Mouse (Mus musculus): ENCODE measurements at regions not wholly inside any gene's neighbourhood (a gene's known extent, or its start where the extent isn't known, plus 50 kb on each side); places are given as distances from the start of the nearest gene placed in this dataset.

DNA sequence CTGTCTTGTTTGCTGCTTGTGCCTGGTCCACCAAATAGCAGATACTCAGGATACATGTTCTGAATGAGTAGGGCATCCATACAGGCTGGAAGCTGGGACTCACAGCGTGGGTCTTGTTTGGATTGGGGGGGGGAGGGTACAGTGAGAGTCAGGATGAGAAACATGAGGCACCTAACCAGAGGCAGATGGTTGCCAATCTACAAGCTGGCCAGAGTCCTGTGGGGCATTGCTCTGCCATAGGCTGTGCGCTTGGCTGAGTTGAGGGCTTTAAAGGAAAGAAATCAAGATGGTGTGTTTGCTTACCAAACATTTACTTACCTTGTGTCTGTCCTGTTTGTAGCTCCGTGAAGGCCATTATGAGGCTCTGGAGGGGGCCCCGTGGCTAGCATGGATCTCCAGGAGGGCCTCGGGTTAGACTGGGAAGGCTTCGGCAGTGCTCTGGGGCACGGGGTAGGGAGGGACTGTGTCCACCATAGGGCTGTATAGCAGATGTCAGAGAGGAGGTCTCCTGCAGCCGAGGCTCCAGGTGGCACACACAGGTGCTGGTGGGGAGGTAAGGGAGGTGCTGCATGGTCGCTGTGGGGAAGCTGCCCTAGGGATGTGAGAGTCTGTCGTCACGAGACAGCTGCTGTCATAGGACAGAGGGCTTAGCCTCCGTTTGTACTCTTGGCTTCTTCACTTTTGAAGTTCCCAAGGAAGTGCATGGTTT, 70.7 kb upstream of the Id2 start:
- Histone ChIP-seq H3K9ac (ENCODE audit: low read depth, low read length) (no peak overlapping the region), H3K4me1 (ENCODE audit: control insufficient read depth, insufficient read depth, low read length) (peaks cover 13% of the 10 kb centered on the region), H3K4me3 (no peak overlapping the region), H3K27ac (no peak overlapping the region), H3K27me3 (ENCODE audit: control insufficient read depth, insufficient read depth, low read length) (no peaks in the 10 kb centered on the region), H3K36me3 (ENCODE audit: control insufficient read depth, insufficient read depth, low read length) (no peaks in the 10 kb centered on the region), H3K79me2 (replicated peaks; ENCODE audit: control insufficient read depth, insufficient read depth, low read length) (no peaks in the 10 kb centered on the region)
- DNase-seq, result no peak
- intact Hi-C loops (cut with DNase I), result no loop called here
- TF ChIP-seq CTCF (IDR thresholded peaks at IDR 0.05), result no peak
- no peak for TF ChIP-seq EP300 (IDR thresholded peaks at IDR 0.05; ENCODE audit: insufficient read depth, low read depth, low read length)
- no peak for TF ChIP-seq POLR2A (IDR thresholded peaks at IDR 0.05; ENCODE audit: insufficient read depth, low read depth, low read length)
- 86% methylated on average over 12 of the region's 12 CpGs for WGBS

DNA sequence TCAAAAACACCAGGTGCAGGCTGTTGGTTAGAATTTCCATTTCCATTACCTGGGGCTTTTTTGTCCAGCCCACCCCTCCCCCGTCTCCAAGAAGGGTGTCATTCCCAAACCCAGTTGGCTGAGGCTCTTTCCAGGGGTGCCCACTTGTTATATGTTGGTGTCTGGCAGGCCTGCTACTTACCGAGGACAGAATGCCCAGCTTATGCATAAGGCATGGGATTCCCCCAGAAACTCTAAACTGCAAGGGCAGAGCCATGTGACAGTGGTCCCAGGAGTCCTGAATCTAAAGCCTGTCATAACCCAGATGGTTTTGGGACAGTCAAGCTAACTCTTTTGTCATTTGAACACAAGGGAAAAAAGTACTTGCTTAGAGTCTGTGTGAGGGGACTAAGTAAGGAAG, 69.6 kb upstream of the Id2 start:
- DNase-seq, result no peak
- Histone ChIP-seq H3K79me2 (replicated peaks; ENCODE audit: control insufficient read depth, insufficient read depth, low read length) (no peaks in the 10 kb centered on the region), H3K27me3 (ENCODE audit: control insufficient read depth, insufficient read depth, low read length) (no peaks in the 10 kb centered on the region), H3K27ac (no peak overlapping the region), H3K9ac (ENCODE audit: low read depth, low read length) (no peak overlapping the region), H3K4me1 (ENCODE audit: control insufficient read depth, insufficient read depth, low read length) (peaks cover 17% of the 10 kb centered on the region), H3K4me3 (no peak overlapping the region), H3K36me3 (ENCODE audit: control insufficient read depth, insufficient read depth, low read length) (no peaks in the 10 kb centered on the region)
- TF ChIP-seq CTCF (IDR thresholded peaks at IDR 0.05) (no peak), POLR2A (IDR thresholded peaks at IDR 0.05; ENCODE audit: insufficient read depth, low read depth, low read length) (no peak), EP300 (IDR thresholded peaks at IDR 0.05; ENCODE audit: insufficient read depth, low read depth, low read length) (no peak)
- WGBS, result 88% methylated on average over 2 of the region's 2 CpGs
- intact Hi-C loops (cut with DNase I), result no loop called here

DNA sequence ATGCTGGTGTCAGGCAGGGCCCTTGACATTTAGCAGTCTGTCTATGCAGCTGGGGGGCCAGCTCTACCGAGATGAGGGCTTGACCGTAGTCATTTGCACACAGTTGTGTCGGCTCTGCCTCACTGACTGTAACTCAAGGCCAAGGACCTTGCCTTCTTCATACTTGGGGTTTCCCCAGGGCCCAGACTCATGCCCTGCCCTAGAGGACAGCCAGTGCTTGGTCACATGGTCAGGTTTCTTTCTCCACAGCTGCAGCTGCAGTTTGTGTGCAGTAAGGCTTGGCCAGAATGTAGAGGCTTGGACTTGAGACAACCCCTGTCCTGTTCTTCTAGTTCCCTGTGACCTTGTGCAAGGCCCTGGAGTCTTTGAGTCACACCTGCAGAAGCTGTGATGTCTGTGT, 68.7 kb upstream of the Id2 start:
- WGBS, result 74% methylated on average over 3 of the region's 3 CpGs
- TF ChIP-seq CTCF (IDR thresholded peaks at IDR 0.05), result no peak
- TF ChIP-seq POLR2A (IDR thresholded peaks at IDR 0.05; ENCODE audit: insufficient read depth, low read depth, low read length), result no peak
- no peak for TF ChIP-seq EP300 (IDR thresholded peaks at IDR 0.05; ENCODE audit: insufficient read depth, low read depth, low read length)
- intact Hi-C loops (cut with DNase I), result no loop called here
- Histone ChIP-seq H3K4me1 (ENCODE audit: control insufficient read depth, insufficient read depth, low read length) (peaks cover 17% of the 10 kb centered on the region), H3K27ac (no peak overlapping the region), H3K36me3 (ENCODE audit: control insufficient read depth, insufficient read depth, low read length) (no peaks in the 10 kb centered on the region), H3K9ac (ENCODE audit: low read depth, low read length) (no peak overlapping the region), H3K27me3 (ENCODE audit: control insufficient read depth, insufficient read depth, low read length) (no peaks in the 10 kb centered on the region), H3K79me2 (replicated peaks; ENCODE audit: control insufficient read depth, insufficient read depth, low read length) (no peaks in the 10 kb centered on the region), H3K4me3 (no peak overlapping the region)
- DNase-seq, result peak in 1 of 2 experiments; percentile 58

DNA sequence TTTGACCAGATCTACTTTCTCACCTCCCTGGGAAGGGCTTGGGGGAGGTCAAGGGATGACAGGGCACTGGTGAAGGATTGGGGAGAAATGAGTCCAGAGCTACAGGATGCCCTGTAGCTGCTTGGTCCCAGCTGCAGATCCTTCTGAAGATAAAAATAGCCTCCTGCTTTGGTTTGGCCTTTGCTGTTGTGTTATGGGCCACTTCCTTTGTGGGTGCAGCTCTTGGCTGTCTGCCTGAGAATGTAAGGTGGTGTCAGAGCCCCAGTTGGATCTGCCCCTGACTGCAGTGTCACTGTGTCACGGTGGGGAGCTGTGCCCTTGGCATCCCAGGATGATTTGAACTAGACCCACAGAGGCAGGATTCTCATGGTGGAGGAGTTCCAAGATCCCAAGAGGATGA, 67.8 kb upstream of the Id2 start:
- WGBS, result 58% methylated on average over 1 of the region's 1 CpGs

DNA sequence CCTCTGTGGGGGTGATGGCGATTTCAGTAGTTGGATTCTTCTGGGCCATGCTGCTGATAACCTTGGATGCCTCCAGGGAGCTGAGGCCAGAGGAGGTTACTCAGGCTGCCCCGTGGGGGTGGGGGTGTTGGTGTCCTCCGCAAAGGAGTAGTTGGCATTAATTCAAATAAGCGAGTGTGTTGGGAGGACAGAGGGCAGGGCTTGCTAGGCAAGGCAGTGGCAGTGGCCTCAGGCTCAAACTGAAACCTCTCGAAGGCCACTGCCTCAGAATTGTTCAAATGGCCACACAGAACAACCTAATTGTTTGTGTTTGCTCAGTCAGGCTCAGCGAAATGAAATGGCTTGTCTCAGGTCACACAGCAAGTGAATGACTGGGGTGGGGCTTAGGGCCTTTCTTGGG, 66.6 kb upstream of the Id2 start:
- Histone ChIP-seq H3K36me3 (ENCODE audit: control insufficient read depth, insufficient read depth, low read length) (no peaks in the 10 kb centered on the region), H3K4me3 (no peak overlapping the region), H3K79me2 (replicated peaks; ENCODE audit: control insufficient read depth, insufficient read depth, low read length) (no peaks in the 10 kb centered on the region), H3K27me3 (ENCODE audit: control insufficient read depth, insufficient read depth, low read length) (no peaks in the 10 kb centered on the region), H3K27ac (no peak overlapping the region), H3K9ac (ENCODE audit: low read depth, low read length) (no peak overlapping the region), H3K4me1 (ENCODE audit: control insufficient read depth, insufficient read depth, low read length) (peaks cover 17% of the 10 kb centered on the region)
- intact Hi-C loops (cut with DNase I), result no loop called here
- WGBS, result 23% methylated on average over 6 of the region's 6 CpGs
- TF ChIP-seq EP300 (IDR thresholded peaks at IDR 0.05; ENCODE audit: insufficient read depth, low read depth, low read length) (no peak), CTCF (IDR thresholded peaks at IDR 0.05) (no peak), POLR2A (IDR thresholded peaks at IDR 0.05; ENCODE audit: insufficient read depth, low read depth, low read length) (no peak)
- peak; percentile 35 to 43 for DNase-seq

More for the DNA sequence above, 67.8 kb upstream of the Id2 start:
- Histone ChIP-seq H3K9ac (ENCODE audit: low read depth, low read length) (no peak overlapping the region), H3K4me1 (ENCODE audit: control insufficient read depth, insufficient read depth, low read length) (peaks cover 17% of the 10 kb centered on the region), H3K4me3 (no peak overlapping the region), H3K27ac (no peak overlapping the region), H3K79me2 (replicated peaks; ENCODE audit: control insufficient read depth, insufficient read depth, low read length) (no peaks in the 10 kb centered on the region), H3K27me3 (ENCODE audit: control insufficient read depth, insufficient read depth, low read length) (no peaks in the 10 kb centered on the region), H3K36me3 (ENCODE audit: control insufficient read depth, insufficient read depth, low read length) (no peaks in the 10 kb centered on the region)
- peak in 1 of 2 experiments; percentile 40 for DNase-seq
- TF ChIP-seq POLR2A (IDR thresholded peaks at IDR 0.05; ENCODE audit: insufficient read depth, low read depth, low read length) (no peak), EP300 (IDR thresholded peaks at IDR 0.05; ENCODE audit: insufficient read depth, low read depth, low read length) (no peak)
- intact Hi-C loops (cut with DNase I), result no loop called here

DNA sequence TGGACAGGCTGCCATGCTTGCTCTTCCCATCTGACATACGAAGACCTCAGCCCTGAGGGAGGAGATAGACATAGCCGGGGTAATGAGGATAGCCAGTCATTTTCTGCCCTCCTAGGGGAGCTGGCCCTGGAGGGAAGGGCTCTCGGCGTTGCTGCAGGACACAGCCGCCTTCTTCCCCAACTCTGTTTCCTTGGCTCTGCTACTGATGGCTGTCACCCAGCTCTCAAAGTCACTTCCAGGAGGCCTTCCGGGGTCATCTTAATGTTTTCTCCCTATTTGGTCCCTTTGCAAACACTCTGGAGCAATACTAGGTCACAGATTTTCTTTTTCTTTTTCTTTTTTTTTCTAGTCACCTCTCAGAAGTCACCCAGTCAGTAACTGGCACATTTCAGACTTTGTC, 65.9 kb upstream of the Id2 start:
- DNase-seq, result no peak
- Histone ChIP-seq H3K27me3 (ENCODE audit: control insufficient read depth, insufficient read depth, low read length) (no peaks in the 10 kb centered on the region), H3K36me3 (ENCODE audit: control insufficient read depth, insufficient read depth, low read length) (no peaks in the 10 kb centered on the region), H3K79me2 (replicated peaks; ENCODE audit: control insufficient read depth, insufficient read depth, low read length) (no peaks in the 10 kb centered on the region), H3K27ac (no peak overlapping the region), H3K9ac (ENCODE audit: low read depth, low read length) (no peak overlapping the region), H3K4me3 (no peak overlapping the region), H3K4me1 (ENCODE audit: control insufficient read depth, insufficient read depth, low read length) (peaks cover 17% of the 10 kb centered on the region)
- TF ChIP-seq EP300 (IDR thresholded peaks at IDR 0.05; ENCODE audit: insufficient read depth, low read depth, low read length) (no peak), CTCF (IDR thresholded peaks at IDR 0.05) (no peak), POLR2A (IDR thresholded peaks at IDR 0.05; ENCODE audit: insufficient read depth, low read depth, low read length) (no peak)
- intact Hi-C loops (cut with DNase I), result no loop called here
- WGBS, result 52% methylated on average over 6 of the region's 6 CpGs
